Mouse (Mus musculus): Measurements from ENCODE around the gene Gas2l3. TPM values are rescaled to one million over a fixed set of nuclear protein-coding genes. Genes with fewer than 3 reads are reported as not detected.

Gene Gas2l3
- total RNA-seq, 4 experiments from 2014 or later: 2.7 to 4.2 (median 3.2) TPM

DNA sequence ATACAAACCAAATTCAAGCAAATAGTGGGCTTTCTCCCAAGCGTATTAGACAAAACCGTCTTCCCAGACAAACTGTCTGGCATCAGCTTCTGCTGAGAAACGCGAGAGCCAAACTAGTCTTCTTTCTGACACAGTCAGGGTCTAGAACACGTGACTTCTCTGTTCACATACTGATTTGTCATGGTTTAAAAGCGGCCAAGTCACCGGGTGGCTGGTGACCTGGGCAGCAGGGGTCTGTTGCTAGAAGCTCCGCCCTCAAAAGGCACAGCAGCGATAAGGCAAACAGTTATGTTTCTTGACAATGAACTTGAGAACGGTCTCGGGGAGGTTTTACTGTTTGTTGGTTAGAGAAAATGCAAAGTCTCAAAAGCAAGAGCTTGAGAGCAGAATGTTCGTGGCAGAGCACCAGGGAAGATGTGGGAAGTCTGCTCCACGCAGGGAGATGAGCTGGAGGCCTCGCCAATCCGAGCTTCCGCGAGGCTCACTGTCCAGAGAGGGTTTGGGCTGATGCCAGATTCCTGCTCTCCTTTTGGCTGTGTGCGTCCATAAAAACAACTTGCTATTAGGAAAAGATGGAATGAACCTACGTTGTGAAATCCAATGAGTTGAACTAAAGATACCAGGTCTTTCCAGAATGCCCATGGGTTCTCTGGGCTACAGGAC is 43.0 kb downstream of the Gas2l3 start:
- peak; percentile 13 for DNase-seq (ENCODE audit: low spot score)

DNA sequence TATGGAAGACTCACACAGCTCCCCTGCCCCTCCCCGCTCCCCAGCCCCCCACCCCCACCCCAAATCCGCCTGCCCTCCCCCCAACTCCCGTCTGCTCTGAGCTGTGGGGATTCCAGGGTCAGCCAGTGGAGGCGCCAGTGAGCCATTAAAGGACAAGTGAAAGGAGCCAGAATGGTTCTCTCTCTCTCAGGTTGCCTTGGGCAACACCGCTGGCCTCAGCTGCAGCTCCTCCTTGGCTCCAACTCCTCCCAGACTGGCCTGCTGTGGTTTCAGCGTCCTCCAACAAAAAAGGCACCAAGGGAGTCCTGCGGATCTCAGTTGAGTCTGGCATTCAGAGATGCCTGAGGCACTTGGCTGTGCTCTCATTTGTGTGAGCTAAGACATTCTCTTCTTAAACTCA is 47.9 kb downstream of the Gas2l3 start:
- DNase-seq (ENCODE audit: low spot score): no peak

DNA sequence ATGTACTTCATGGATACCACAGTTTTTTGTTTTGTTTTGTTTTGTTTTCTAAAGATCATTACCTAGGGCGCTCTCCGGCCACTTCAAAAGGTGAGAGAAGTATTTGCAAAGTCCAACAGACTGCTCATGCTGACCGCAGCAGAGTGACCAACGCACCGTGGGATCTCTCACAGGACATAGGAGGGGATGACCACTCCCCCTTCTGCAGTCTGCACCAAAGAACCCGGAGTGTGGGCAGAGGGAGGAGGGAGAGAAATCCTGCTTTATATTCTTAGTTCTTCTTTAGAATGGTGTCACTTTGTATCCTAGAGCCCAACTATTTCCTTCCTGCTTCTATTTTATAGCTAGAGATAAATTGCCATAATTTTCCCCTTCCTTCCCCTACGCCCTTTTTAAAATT is 48.4 kb downstream of the Gas2l3 start:
- DNase-seq (ENCODE audit: low spot score): no peak

GRCm38 (mm10) chr10:89392687-89393086 is 51.1 kb downstream of the Gas2l3 start:
- DNase-seq (ENCODE audit: low spot score): no peak

DNA sequence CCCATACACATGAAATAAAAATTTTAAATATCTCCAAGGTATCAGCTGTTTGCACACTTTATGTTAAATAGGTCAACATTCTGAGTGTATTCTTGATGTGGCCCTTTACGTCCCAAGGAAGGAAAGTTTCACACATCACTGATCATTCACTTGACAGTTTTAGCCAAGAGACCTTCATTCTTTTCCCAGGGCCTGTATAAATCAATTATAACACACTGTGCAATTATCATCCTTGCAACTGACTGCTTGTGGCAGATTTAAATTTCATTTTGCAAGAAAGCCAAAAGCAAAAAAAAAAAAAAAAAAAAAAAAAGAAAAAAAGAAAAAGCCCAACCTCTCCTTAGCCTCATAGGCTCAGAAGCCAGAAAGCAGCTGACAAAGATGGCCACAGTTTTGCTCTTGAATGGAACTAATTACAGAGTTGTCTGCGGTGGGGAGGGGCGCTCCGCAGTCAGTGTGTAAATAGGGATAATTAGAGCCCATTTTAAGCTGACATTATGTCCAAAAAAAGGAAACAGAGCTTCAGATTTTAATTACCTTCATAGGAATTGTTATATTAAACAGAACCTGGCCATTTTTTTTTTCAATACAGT is 52.1 kb downstream of the Gas2l3 start:
- DNase-seq (ENCODE audit: low spot score): no peak

GRCm38 (mm10) chr10:89386461-89386860 is 57.3 kb downstream of the Gas2l3 start:
- no peak for DNase-seq (ENCODE audit: low spot score)

GRCm38 (mm10) chr10:89383462-89383861 is 60.3 kb downstream of the Gas2l3 start:
- peak; percentile 62 for DNase-seq (ENCODE audit: low spot score)

GRCm38 (mm10) chr10:89377750-89378149 is 66.0 kb downstream of the Gas2l3 start:
- DNase-seq (ENCODE audit: low spot score): no peak

- DNase-seq (ENCODE audit: low spot score): no peak
Measured at GRCm38 (mm10) chr10:89370051-89370450, 73.7 kb downstream of the Gas2l3 start.

DNA sequence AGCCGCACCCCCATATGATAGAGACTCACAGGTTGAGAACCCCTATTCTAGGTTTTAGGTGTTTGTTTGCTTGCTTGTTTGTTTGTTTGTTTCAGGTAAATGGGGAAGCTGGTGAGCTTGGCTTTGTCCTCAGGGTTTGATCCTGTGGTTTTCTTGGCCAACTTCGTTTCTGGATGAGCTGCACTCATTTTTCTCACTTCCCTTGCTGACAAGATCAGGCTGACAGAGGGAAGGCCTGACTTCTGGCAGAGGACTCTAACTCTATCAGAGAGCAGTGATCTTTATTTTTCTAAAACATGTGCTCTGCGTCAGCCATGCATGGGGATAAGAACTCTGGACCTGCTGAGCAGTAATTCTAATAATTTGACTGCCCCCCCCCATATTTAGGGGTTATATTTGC is 84.8 kb downstream of the Gas2l3 start:
- DNase-seq (ENCODE audit: low spot score): no peak

Other genes with a start within 250 kb of the Gas2l3 start
- 10 to 100 TPM in 2 of 4 experiments, 1 to 10 TPM in 2; 8.1 to 14.0 (median 9.2) TPM for gene Ano4, start 99.2 kb downstream of the Gas2l3 start, total RNA-seq (2022)
- gene Nr1h4, start 89.6 kb upstream of the Gas2l3 start, total RNA-seq (2022): under 1 TPM; 0.35 to 0.50 (median 0.41) TPM
- not detected for gene Slc17a8, start 177.3 kb upstream of the Gas2l3 start, total RNA-seq (2022)
- 10 to 100 TPM; 13.7 to 18.6 (median 17.9) TPM for gene Scyl2, start 242.3 kb upstream of the Gas2l3 start, total RNA-seq (2022)

All from heart, adult 8-10 months (tissue).